ENCODE assay signal across 11 mouse cellular contexts in the genomic region with DNA sequence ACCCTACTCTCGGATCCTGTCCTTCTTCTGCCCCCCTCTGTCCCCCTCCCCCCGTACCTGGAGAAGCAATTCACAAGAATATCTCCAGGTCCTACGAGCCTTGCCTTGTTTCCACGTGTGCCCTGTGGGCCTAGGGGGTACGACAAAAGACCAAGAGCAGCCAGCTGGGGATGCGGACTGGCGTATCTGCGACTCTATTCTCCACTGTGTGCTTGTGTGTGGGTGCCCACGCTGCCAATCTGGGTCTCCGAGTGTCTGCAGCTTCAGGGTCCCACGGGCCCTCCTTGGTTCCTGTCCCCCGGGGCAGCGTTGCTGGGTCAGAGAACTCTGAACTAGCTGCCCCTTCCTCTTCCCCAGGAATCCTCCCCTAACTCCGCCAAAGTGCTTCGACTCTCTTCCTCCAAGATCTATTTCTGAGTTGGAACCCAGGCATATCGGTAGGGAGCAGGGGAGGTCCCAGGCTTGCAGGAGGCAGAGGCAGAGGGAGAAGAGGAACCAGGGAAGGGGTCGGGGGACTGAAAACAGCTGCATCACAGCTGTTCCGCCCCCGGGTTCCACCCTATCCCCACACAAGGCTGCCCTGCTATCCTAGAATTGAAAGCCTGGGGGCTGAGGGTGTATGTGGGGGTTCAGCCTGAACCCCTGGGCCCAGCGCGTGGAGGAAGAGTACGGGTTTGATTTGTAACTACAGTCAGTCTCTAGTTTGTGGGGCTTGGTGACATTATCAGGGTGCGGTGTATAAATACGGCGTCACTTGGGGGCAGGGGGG. TPM values are rescaled to one million over a fixed set of nuclear protein-coding genes. Genes with fewer than 3 reads are reported as not detected.
DNase-seq lines count a peak whose midpoint lies in the region; ATAC-seq and TF ChIP-seq lines count a peak whose summit lies in the region.
"Had no signal": no experiment of that assay in that cellular context is flagged by ENCODE, and none has a peak within 500 bp of the region (broad histone marks: within the 10 kb centered on the region; RNA-seq: fewer than 3 reads in every experiment).

No protein-coding gene starts in this region.

- intact Hi-C loops in left cerebral cortex, adult 2 months (cut with DNase I) = no loop called here
- intact Hi-C loops in left cerebral cortex, postnatal 10 days (cut with DNase I) = no loop called here

- H3K4me2 ChIP-seq in hindbrain, embryonic 16.5 days (ENCODE audit: low read length) = peak overlapping the region; percentile 89
- peak overlapping the region; percentile 96 for H3K4me2 ChIP-seq in neural tube, embryonic 14.5 days (ENCODE audit: low read depth, low read length)

- WGBS in cerebellum, adult 2 months = 59% methylated on average over 25 of the region's 25 CpGs
- WGBS in hindbrain, embryonic 16.5 days = 57% methylated on average over 25 of the region's 25 CpGs
- 55% methylated on average over 25 of the region's 25 CpGs for WGBS in neural tube, embryonic 14.5 days

- H3K27ac ChIP-seq in cerebellum, adult 2 months (ENCODE audit: insufficient read depth, low read length) = no peak overlapping the region; the same call in 1 of the 2 replicates
- peak overlapping the region; percentile 63; the same call in 1 of the 2 replicates for H3K27ac ChIP-seq in left cerebral cortex, adult 2 months
- H3K27ac ChIP-seq in hindbrain, embryonic 16.5 days (ENCODE audit: low read depth, low read length) = no peak overlapping the region
- no peak overlapping the region for H3K27ac ChIP-seq in neural tube, embryonic 14.5 days (ENCODE audit: low read depth, low read length)
- H3K27ac ChIP-seq: liver, embryonic 14.5 days had no signal

- H3K27me3 ChIP-seq in cerebellum, adult 2 months (ENCODE audit: control insufficient read depth, insufficient read depth, low read length) = no peaks in the 10 kb centered on the region
- peaks cover 2% of the 10 kb centered on the region; the same call in 1 of the 2 replicates for H3K27me3 ChIP-seq in hindbrain, embryonic 16.5 days (replicated peaks; ENCODE audit: control insufficient read depth, insufficient read depth, low read length)
- peaks cover 12% of the 10 kb centered on the region for H3K27me3 ChIP-seq in neural tube, embryonic 14.5 days (ENCODE audit: control insufficient read depth, insufficient read depth, low read length)

- TF ChIP-seq POLR2A in cerebellum, adult 2 months (IDR thresholded peaks at IDR 0.05; ENCODE audit: borderline replicate concordance, insufficient read depth, low read length) = no peak

- H3K9me3 ChIP-seq in hindbrain, embryonic 16.5 days (ENCODE audit: control insufficient read depth, low read length) = no peaks in the 10 kb centered on the region
- no peaks in the 10 kb centered on the region for H3K9me3 ChIP-seq in neural tube, embryonic 14.5 days (ENCODE audit: control insufficient read depth, low read length)

- DNase-seq in cerebellum, adult 2 months = no peak
- DNase-seq in cerebellum, postnatal 10 days = no peak
- no peak for DNase-seq in left cerebral cortex, adult 2 months (ENCODE audit: extremely low spot score in 1 of 2, low spot score in 2 of 2)
- DNase-seq in left cerebral cortex, postnatal 10 days (ENCODE audit: extremely low spot score in 1 of 2, low spot score in 2 of 2) = no peak
- DNase-seq in thymus, postnatal 0 days (ENCODE audit: low spot score) = no peak
- DNase-seq in layer of hippocampus, postnatal 25 days (ENCODE audit: extremely low spot score in 1 of 2, low spot score in 1 of 2) = no peak
- DNase-seq: thymus, postnatal 36 days had no signal

- ATAC-seq in hindbrain, embryonic 16.5 days = no peak
- ATAC-seq in neural tube, embryonic 14.5 days (ENCODE audit: low read depth) = no peak

- peaks cover 42% of the 10 kb centered on the region for H3K4me1 ChIP-seq in cerebellum, adult 2 months (ENCODE audit: control insufficient read depth, insufficient read depth, low read length)
- H3K4me1 ChIP-seq in hindbrain, embryonic 16.5 days (ENCODE audit: control insufficient read depth, insufficient read depth, low read depth, low read length) = peaks cover 19% of the 10 kb centered on the region
- H3K4me1 ChIP-seq in neural tube, embryonic 14.5 days (ENCODE audit: control insufficient read depth, insufficient read depth, low read length) = peaks cover 16% of the 10 kb centered on the region

- peak overlapping the region; percentile 75 for H3K4me3 ChIP-seq in cerebellum, adult 2 months (replicated peaks; ENCODE audit: insufficient read depth, low read depth, low read length)
- H3K4me3 ChIP-seq in left cerebral cortex, adult 2 months = peak overlapping the region; percentile 65
- peak overlapping the region; percentile 68 for H3K4me3 ChIP-seq in hindbrain, embryonic 16.5 days (ENCODE audit: low read length)
- peak overlapping the region; percentile 57 for H3K4me3 ChIP-seq in neural tube, embryonic 14.5 days (ENCODE audit: low read depth, low read length)

- H3K36me3 ChIP-seq in hindbrain, embryonic 16.5 days (ENCODE audit: control insufficient read depth, insufficient read depth, low read length) = no peaks in the 10 kb centered on the region
- H3K36me3 ChIP-seq in neural tube, embryonic 14.5 days (ENCODE audit: control insufficient read depth, insufficient read depth, low read length) = no peaks in the 10 kb centered on the region

- H3K9ac ChIP-seq in hindbrain, embryonic 16.5 days (ENCODE audit: low read depth, low read length) = peak overlapping the region; percentile 95
- H3K9ac ChIP-seq in neural tube, embryonic 14.5 days (replicated peaks; ENCODE audit: low read depth, low read length) = peak overlapping the region; percentile 18
- H3K9ac ChIP-seq: liver, embryonic 14.5 days had no signal

- no peak for TF ChIP-seq CTCF in cerebellum, adult 2 months (IDR thresholded peaks at IDR 0.05; ENCODE audit: borderline replicate concordance, insufficient read depth, low read depth, low read length)
- no peak for TF ChIP-seq CTCF in left cerebral cortex, adult 2 months (IDR thresholded peaks at IDR 0.05)

RNA-seq across cellular contexts. Expression of gene Prcd, which starts 0.8 kb away (rescaled TPM):
- polyA plus RNA-seq in cerebellum, adult 2 months (2012; rRNA removed) = 13.7 and 14.2 TPM in 2 replicates
- 1 to 10 TPM; 5.4 to 5.8 TPM for total RNA-seq in left cerebral cortex, adult 2 months (2021)
- 1 to 10 TPM; 1.7 to 3.3 TPM for total RNA-seq in left cerebral cortex, postnatal 10 days (2021)
- polyA plus RNA-seq in hindbrain, embryonic 16.5 days (2015; fragmentation: Nextera tagmentation; extraction: Ambion mirVana) = 3.1 and 4.2 TPM in 2 replicates
- 2.7 and 3.1 TPM in 2 replicates for polyA plus RNA-seq in neural tube, embryonic 14.5 days (2014; fragmentation: Nextera tagmentation; extraction: Ambion mirVana)
- polyA plus RNA-seq in thymus, postnatal 0 days (2015; fragmentation: Nextera tagmentation; extraction: Ambion mirVana) = 0.27 and 0.57 TPM in 2 replicates
- total RNA-seq in layer of hippocampus, postnatal 25 days (2021) = 1 to 10 TPM; 6.4 to 7.0 TPM
- total RNA-seq: common myeloid progenitor, adult 5-6 weeks had no signal

RNA-seq across cellular contexts. Expression of gene Cygb, which starts 1.6 kb away (rescaled TPM):
- 105 and 113 TPM in 2 replicates for polyA plus RNA-seq in cerebellum, adult 2 months (2012; rRNA removed)
- 10 to 100 TPM; 42.8 to 45.3 TPM for total RNA-seq in left cerebral cortex, adult 2 months (2021)
- 10 to 100 TPM; 22.8 to 27.4 TPM for total RNA-seq in left cerebral cortex, postnatal 10 days (2021)
- polyA plus RNA-seq in hindbrain, embryonic 16.5 days (2015; fragmentation: Nextera tagmentation; extraction: Ambion mirVana) = 34.4 and 37.4 TPM in 2 replicates
- polyA plus RNA-seq in neural tube, embryonic 14.5 days (2014; fragmentation: Nextera tagmentation; extraction: Ambion mirVana) = 23.7 and 29.1 TPM in 2 replicates
- 7.9 and 8.1 TPM in 2 replicates for polyA plus RNA-seq in thymus, postnatal 0 days (2015; fragmentation: Nextera tagmentation; extraction: Ambion mirVana)
- 10 to 100 TPM; 65.7 to 78.3 TPM for total RNA-seq in layer of hippocampus, postnatal 25 days (2021)
- total RNA-seq: common myeloid progenitor, adult 5-6 weeks had no signal

RNA-seq across cellular contexts. Expression of gene Rhbdf2, which starts 25.7 kb away (rescaled TPM):
- 1.9 and 2.2 TPM in 2 replicates for polyA plus RNA-seq in cerebellum, adult 2 months (2012; rRNA removed)
- 1 to 10 TPM; 1.9 to 2.0 TPM for total RNA-seq in left cerebral cortex, adult 2 months (2021)
- 1 to 10 TPM in 1 of 2 experiments, under 1 TPM in 1; 0.95 to 1.1 TPM for total RNA-seq in left cerebral cortex, postnatal 10 days (2021)
- polyA plus RNA-seq in hindbrain, embryonic 16.5 days (2015; fragmentation: Nextera tagmentation; extraction: Ambion mirVana) = 1.7 and 2.1 TPM in 2 replicates
- polyA plus RNA-seq in neural tube, embryonic 14.5 days (2014; fragmentation: Nextera tagmentation; extraction: Ambion mirVana) = 0.52 and 1.1 TPM in 2 replicates
- polyA plus RNA-seq in thymus, postnatal 0 days (2015; fragmentation: Nextera tagmentation; extraction: Ambion mirVana) = 8.8 and 11.2 TPM in 2 replicates
- total RNA-seq in layer of hippocampus, postnatal 25 days (2021) = 1 to 10 TPM; 1.1 to 1.8 TPM
